Mouse (Mus musculus): ENCODE measurements around the gene Gjc1. TPM values are rescaled to one million over a fixed set of nuclear protein-coding genes. Genes with fewer than 3 reads are reported as not detected.

The Gjc1 gene
- polyA plus RNA-seq, 1 experiment from 2014 or later: 96.1 TPM

DNA sequence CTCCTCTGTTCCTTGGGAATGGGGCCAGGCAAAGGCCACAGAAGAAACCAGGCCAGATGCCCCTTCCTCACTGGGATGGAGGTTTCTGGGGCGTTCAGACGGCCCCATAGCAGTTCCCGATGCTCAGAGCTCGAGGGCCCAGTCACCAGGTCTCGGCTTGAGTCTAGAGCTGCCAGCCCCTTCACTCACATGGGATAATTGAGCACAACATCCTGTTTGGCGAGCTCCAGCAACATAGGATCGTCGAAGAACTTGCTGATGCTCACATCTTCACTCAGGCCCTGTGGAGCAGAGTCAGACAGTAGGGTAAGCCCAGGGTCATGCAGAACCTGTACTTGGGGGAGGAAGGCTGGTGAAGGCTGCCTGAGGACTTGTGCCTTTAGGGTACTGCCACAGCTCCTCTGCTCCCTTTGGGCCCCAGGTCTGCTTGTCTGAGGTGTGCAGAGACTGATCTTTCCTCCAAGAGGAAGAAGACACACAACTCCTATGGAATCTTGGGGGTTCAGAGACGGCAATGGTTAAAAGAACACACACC, 19.2 kb upstream of the Gjc1 start:
- Histone ChIP-seq H3K4me3 (ENCODE audit: low read depth, low read length) (no peak overlapping the region), H3K27me3 (ENCODE audit: control insufficient read depth, insufficient read depth, low read length) (no peaks in the 10 kb centered on the region), H3K27ac (ENCODE audit: low read depth, low read length) (no peak overlapping the region), H3K9me3 (ENCODE audit: control insufficient read depth, low read length) (no peaks in the 10 kb centered on the region), H3K4me1 (replicated peaks; ENCODE audit: control insufficient read depth, insufficient read depth, low read length) (no peaks in the 10 kb centered on the region), H3K36me3 (ENCODE audit: control insufficient read depth, insufficient read depth, low read length) (peaks cover 24% of the 10 kb centered on the region), H3K9ac (ENCODE audit: low read length) (no peak overlapping the region), H3K4me2 (ENCODE audit: low read depth, low read length, severe bottlenecking) (no peak overlapping the region)
- DNase-seq (ENCODE audit: low spot score): no peak
- WGBS: 89% methylated on average over 9 of the region's 9 CpGs
- ATAC-seq (replicated peaks; ENCODE audit: low FRiP score): no peak

DNA sequence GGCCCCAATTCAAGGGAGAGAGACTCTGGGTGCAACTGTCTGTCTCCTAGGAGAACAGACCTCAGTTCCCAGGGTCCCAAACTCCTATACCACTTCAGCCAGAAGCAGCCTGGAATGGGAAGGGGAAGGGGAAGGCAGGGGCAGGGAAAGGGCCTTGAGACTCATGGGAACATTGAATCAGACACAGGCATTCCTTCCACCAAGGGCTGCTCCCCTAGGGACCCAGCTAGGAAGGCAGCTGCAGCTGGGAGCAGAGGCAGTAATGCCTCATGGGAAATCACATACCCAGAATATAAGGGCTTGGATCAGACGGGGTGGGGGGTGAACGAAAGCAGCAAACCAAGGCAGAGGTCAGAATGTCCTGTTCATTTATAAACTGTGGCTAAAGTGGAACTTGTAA, 18.6 kb upstream of the Gjc1 start:
- DNase-seq (ENCODE audit: low spot score): no peak
- no peak overlapping the region for H3K27ac ChIP-seq (ENCODE audit: low read depth, low read length)
- no peaks in the 10 kb centered on the region for H3K9me3 ChIP-seq (ENCODE audit: control insufficient read depth, low read length)
- no peak overlapping the region for H3K4me3 ChIP-seq (ENCODE audit: low read depth, low read length)
- H3K27me3 ChIP-seq (ENCODE audit: control insufficient read depth, insufficient read depth, low read length): no peaks in the 10 kb centered on the region
- H3K9ac ChIP-seq (ENCODE audit: low read length): no peak overlapping the region
- peaks cover 24% of the 10 kb centered on the region for H3K36me3 ChIP-seq (ENCODE audit: control insufficient read depth, insufficient read depth, low read length)
- WGBS: 89% methylated on average over 2 of the region's 2 CpGs
- no peaks in the 10 kb centered on the region for H3K4me1 ChIP-seq (replicated peaks; ENCODE audit: control insufficient read depth, insufficient read depth, low read length)
- no peak overlapping the region for H3K4me2 ChIP-seq (ENCODE audit: low read depth, low read length, severe bottlenecking)
- no peak for ATAC-seq (replicated peaks; ENCODE audit: low FRiP score)

DNA sequence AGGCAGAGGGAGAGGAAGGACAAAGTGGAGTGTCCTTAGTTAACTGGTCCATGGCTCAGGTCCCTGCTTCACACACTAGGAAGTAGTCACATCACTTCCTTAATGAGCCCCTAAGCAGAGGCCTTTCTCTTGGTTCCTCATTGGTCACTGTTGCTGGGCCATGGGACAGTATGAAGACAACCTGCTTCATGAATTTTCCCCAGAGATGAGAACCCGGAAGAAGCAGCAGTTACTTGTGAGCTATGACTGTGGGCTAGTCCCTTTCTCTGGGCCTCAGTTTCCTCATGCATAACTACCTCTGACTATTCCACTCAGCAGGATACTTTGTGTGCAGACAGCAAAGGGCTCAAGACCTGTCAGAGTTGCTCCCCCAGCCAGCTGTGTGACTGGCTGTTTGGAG, 17.9 kb upstream of the Gjc1 start:
- no peak for DNase-seq (ENCODE audit: low spot score)
- ATAC-seq (replicated peaks; ENCODE audit: low FRiP score): no peak
- no peaks in the 10 kb centered on the region for H3K4me1 ChIP-seq (replicated peaks; ENCODE audit: control insufficient read depth, insufficient read depth, low read length)
- no peak overlapping the region for H3K4me3 ChIP-seq (ENCODE audit: low read depth, low read length)
- WGBS: 93% methylated on average over 1 of the region's 1 CpGs
- peaks cover 24% of the 10 kb centered on the region for H3K36me3 ChIP-seq (ENCODE audit: control insufficient read depth, insufficient read depth, low read length)
- H3K27ac ChIP-seq (ENCODE audit: low read depth, low read length): no peak overlapping the region
- H3K9ac ChIP-seq (ENCODE audit: low read length): no peak overlapping the region
- H3K4me2 ChIP-seq (ENCODE audit: low read depth, low read length, severe bottlenecking): no peak overlapping the region
- no peaks in the 10 kb centered on the region for H3K27me3 ChIP-seq (ENCODE audit: control insufficient read depth, insufficient read depth, low read length)
- no peaks in the 10 kb centered on the region for H3K9me3 ChIP-seq (ENCODE audit: control insufficient read depth, low read length)

DNA sequence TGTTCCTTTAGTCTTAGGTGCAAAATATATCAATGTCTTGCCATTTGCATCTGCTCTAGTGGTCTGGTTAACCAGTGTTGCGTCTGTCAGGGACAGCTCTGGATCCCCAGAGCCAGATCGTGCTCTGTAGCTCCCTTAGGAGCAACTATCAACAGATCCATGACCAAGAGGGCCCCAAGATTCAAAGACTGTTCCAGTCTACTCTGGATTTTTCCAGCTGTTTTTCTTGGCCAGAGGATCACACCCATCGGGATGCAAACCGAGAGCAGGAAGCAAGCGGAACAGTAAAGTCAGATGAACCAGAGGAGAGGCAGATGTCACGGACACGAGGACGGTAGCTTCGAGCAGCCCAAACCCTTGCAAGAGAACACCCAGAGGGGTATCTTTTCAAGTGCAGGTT, 16.6 kb upstream of the Gjc1 start:
- DNase-seq (ENCODE audit: low spot score): no peak
- H3K27ac ChIP-seq (ENCODE audit: low read depth, low read length): no peak overlapping the region
- H3K4me3 ChIP-seq (ENCODE audit: low read depth, low read length): no peak overlapping the region
- no peak overlapping the region for H3K9ac ChIP-seq (ENCODE audit: low read length)
- H3K9me3 ChIP-seq (ENCODE audit: control insufficient read depth, low read length): no peaks in the 10 kb centered on the region
- no peaks in the 10 kb centered on the region for H3K4me1 ChIP-seq (replicated peaks; ENCODE audit: control insufficient read depth, insufficient read depth, low read length)
- 91% methylated on average over 9 of the region's 9 CpGs for WGBS
- peaks cover 18% of the 10 kb centered on the region for H3K36me3 ChIP-seq (ENCODE audit: control insufficient read depth, insufficient read depth, low read length)
- no peak overlapping the region for H3K4me2 ChIP-seq (ENCODE audit: low read depth, low read length, severe bottlenecking)
- no peaks in the 10 kb centered on the region for H3K27me3 ChIP-seq (ENCODE audit: control insufficient read depth, insufficient read depth, low read length)
- ATAC-seq (replicated peaks; ENCODE audit: low FRiP score): no peak

DNA sequence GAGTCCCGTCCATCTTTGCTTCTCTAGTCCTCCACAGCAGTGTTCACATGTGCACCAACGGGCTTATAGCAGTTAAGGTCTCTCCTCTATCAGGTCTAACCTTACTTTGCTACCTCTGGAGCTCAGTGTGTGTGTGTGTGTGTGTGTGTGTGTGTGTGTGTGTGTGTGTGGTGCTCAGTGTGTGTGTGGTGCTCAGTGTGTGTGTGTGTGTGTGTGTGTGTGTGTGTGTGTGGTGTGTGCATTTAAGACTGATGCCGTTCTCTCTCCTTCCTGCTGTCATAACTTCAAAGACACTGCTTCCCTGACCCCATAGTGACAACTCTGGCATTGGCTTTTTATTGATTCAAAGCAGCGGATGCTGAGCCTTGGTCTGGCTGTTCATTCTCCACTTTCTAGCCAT, 16.0 kb upstream of the Gjc1 start, which contains the start of gene Higd1b:
TSS of gene Higd1b (plus strand) at position 301 of the 400 bp plus-strand sequence.
- H3K27ac ChIP-seq (ENCODE audit: low read depth, low read length): no peak within 1 kb of the TSS
- WGBS: 82% methylated on average over 4 of the region's 4 CpGs

DNA sequence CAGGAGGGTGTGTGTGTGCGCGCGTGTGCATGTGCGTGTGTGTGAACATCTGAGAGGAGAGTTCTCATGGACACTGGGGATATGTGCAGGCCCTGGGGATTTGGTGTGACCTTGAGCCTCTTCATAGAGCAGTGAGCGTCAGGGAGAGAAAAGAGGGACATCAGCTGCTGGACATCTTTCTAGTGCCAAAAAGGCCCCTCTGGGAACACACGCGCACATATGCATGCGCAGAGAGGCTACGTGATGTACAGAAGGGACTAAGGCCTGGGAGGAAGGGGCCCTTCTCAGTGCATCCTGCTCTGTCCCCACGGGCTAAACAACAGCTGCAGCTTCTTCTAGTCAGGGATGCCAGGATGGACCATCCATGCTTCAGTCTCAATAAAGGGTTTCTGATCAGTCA, 14.7 kb upstream of the Gjc1 start:
- H3K4me1 ChIP-seq (replicated peaks; ENCODE audit: control insufficient read depth, insufficient read depth, low read length): no peaks in the 10 kb centered on the region
- peaks cover 12% of the 10 kb centered on the region for H3K36me3 ChIP-seq (ENCODE audit: control insufficient read depth, insufficient read depth, low read length)
- H3K4me3 ChIP-seq (ENCODE audit: low read depth, low read length): no peak overlapping the region
- no peak overlapping the region for H3K4me2 ChIP-seq (ENCODE audit: low read depth, low read length, severe bottlenecking)
- H3K9me3 ChIP-seq (ENCODE audit: control insufficient read depth, low read length): no peaks in the 10 kb centered on the region
- 90% methylated on average over 10 of the region's 10 CpGs for WGBS
- H3K27ac ChIP-seq (ENCODE audit: low read depth, low read length): no peak overlapping the region
- DNase-seq (ENCODE audit: low spot score) (no peak), ATAC-seq (replicated peaks; ENCODE audit: low FRiP score) (no peak)
- H3K9ac ChIP-seq (ENCODE audit: low read length): no peak overlapping the region
- H3K27me3 ChIP-seq (ENCODE audit: control insufficient read depth, insufficient read depth, low read length): no peaks in the 10 kb centered on the region

More for the DNA sequence above, 16.0 kb upstream of the Gjc1 start, which contains the start of gene Higd1b:
- Histone ChIP-seq H3K4me1 (replicated peaks; ENCODE audit: control insufficient read depth, insufficient read depth, low read length) (no peaks in the 10 kb centered on the region), H3K4me3 (ENCODE audit: low read depth, low read length) (no peak within 1 kb of the TSS), H3K9me3 (ENCODE audit: control insufficient read depth, low read length) (no peaks in the 10 kb centered on the region), H3K9ac (ENCODE audit: low read length) (no peak within 1 kb of the TSS), H3K27me3 (ENCODE audit: control insufficient read depth, insufficient read depth, low read length) (no peaks in the 10 kb centered on the region), H3K36me3 (ENCODE audit: control insufficient read depth, insufficient read depth, low read length) (peaks cover 14% of the 10 kb centered on the region), H3K4me2 (ENCODE audit: low read depth, low read length, severe bottlenecking) (no peak within 1 kb of the TSS)
- no peak for DNase-seq (ENCODE audit: low spot score)
- ATAC-seq (replicated peaks; ENCODE audit: low FRiP score): no peak

DNA sequence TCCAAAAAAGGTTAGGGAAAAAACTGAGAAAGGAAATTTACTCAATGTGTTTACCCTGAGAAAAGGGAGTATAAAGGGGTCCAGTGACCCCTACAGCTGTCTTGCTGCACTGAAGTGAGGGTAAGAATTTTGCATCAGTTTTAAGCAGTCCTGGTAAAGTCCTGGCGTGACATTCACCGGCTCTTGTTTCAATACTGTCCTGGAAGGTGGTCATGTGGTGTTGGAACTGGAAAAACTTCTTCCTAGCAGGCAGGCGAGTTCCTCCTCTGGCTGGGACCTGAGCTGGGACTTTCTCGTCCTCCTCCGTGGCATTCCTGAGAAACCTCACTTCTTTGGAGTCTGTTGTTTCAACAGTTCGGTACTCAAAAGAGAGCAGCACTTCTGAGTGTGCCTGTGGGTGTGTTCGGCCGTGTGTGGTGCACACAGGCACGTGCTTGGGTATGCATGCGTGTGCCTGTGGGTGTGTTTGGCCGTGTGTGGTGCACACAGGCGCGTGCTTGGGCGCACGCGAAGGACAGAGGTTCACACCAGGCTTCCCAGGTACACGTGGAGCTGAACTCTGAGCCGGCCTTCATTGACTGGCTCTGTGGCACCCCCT, 13.3 kb upstream of the Gjc1 start:
- no peaks in the 10 kb centered on the region for H3K9me3 ChIP-seq (ENCODE audit: control insufficient read depth, low read length)
- WGBS: 71% methylated on average over 18 of the region's 18 CpGs
- no peak overlapping the region for H3K4me3 ChIP-seq (ENCODE audit: low read depth, low read length)
- H3K27ac ChIP-seq (ENCODE audit: low read depth, low read length): no peak overlapping the region
- peaks cover 4% of the 10 kb centered on the region for H3K36me3 ChIP-seq (ENCODE audit: control insufficient read depth, insufficient read depth, low read length)
- no peak overlapping the region for H3K9ac ChIP-seq (ENCODE audit: low read length)
- no peak for DNase-seq (ENCODE audit: low spot score)
- H3K4me2 ChIP-seq (ENCODE audit: low read depth, low read length, severe bottlenecking): no peak overlapping the region
- H3K4me1 ChIP-seq (replicated peaks; ENCODE audit: control insufficient read depth, insufficient read depth, low read length): no peaks in the 10 kb centered on the region
- H3K27me3 ChIP-seq (ENCODE audit: control insufficient read depth, insufficient read depth, low read length): no peaks in the 10 kb centered on the region
- no peak for ATAC-seq (replicated peaks; ENCODE audit: low FRiP score)

DNA sequence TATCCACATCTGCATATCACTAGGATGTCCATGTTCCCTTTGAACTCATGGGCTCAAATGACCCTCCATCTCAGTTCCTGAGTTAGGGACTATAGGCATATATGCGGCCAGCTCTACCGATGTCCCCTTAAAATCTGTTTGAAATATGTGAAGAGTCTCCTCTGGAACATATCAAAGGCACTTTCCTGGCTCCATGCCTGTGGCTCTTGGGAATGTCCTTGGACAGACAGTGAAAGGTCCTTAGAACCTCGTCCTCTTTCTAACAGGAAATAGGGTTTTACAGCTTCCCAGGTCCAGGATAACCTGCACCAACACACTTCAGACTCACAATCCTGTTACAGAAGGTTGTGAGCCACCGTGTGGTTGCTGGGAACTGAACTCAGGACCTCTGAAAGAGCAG, 10.8 kb upstream of the Gjc1 start:
- Histone ChIP-seq H3K4me2 (ENCODE audit: low read depth, low read length, severe bottlenecking) (no peak overlapping the region), H3K27me3 (ENCODE audit: control insufficient read depth, insufficient read depth, low read length) (no peaks in the 10 kb centered on the region), H3K27ac (ENCODE audit: low read depth, low read length) (no peak overlapping the region), H3K4me3 (ENCODE audit: low read depth, low read length) (no peak overlapping the region), H3K36me3 (ENCODE audit: control insufficient read depth, insufficient read depth, low read length) (no peaks in the 10 kb centered on the region), H3K9ac (ENCODE audit: low read length) (no peak overlapping the region), H3K9me3 (ENCODE audit: control insufficient read depth, low read length) (no peaks in the 10 kb centered on the region), H3K4me1 (replicated peaks; ENCODE audit: control insufficient read depth, insufficient read depth, low read length) (no peaks in the 10 kb centered on the region)
- ATAC-seq (replicated peaks; ENCODE audit: low FRiP score): no peak
- 86% methylated on average over 4 of the region's 4 CpGs for WGBS
- no peak for DNase-seq (ENCODE audit: low spot score)

DNA sequence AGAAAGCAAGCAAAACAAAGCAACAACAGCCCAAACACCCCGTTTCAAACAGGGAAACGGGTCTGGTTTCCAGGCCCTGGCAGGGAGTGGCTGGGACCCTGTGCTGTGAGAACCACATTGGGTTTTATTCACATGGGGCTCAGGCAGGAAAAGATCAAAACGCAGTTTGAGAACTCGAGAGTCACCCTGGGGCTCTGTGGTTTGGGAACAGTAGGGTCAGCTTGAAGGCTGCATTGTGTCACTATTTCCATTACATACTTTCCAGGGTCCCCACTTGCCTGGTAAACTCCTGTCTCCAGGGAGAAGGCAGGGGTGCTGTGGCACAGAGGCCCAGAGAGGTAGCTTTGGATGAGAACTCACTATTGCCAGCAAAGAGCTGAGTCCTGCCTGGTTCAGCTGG, 7.6 kb upstream of the Gjc1 start:
- Histone ChIP-seq H3K9ac (ENCODE audit: low read length) (no peak overlapping the region), H3K4me2 (ENCODE audit: low read depth, low read length, severe bottlenecking) (no peak overlapping the region), H3K27me3 (ENCODE audit: control insufficient read depth, insufficient read depth, low read length) (no peaks in the 10 kb centered on the region), H3K4me1 (replicated peaks; ENCODE audit: control insufficient read depth, insufficient read depth, low read length) (no peaks in the 10 kb centered on the region), H3K4me3 (ENCODE audit: low read depth, low read length) (no peak overlapping the region), H3K27ac (ENCODE audit: low read depth, low read length) (no peak overlapping the region), H3K36me3 (ENCODE audit: control insufficient read depth, insufficient read depth, low read length) (no peaks in the 10 kb centered on the region), H3K9me3 (ENCODE audit: control insufficient read depth, low read length) (no peaks in the 10 kb centered on the region)
- WGBS: 61% methylated on average over 4 of the region's 4 CpGs
- no peak for DNase-seq (ENCODE audit: low spot score)
- no peak for ATAC-seq (replicated peaks; ENCODE audit: low FRiP score)

Data from forebrain, embryonic 11.5 days (tissue).